Mouse (Mus musculus): ENCODE measurements at regions not wholly inside any gene's neighbourhood (a gene's known extent, or its start where the extent isn't known, plus 50 kb on each side); places are given as distances from the start of the nearest gene placed in this dataset.

GRCm38 (mm10) chr13:111179186-111179585 is 75.6 kb upstream of the Actbl2 start:
- no peak for TF ChIP-seq CTCF (IDR thresholded peaks at IDR 0.05 in 2 of 3, conservative IDR thresholded peaks at IDR 0.05 in 1 of 3; ENCODE audit: control insufficient read depth in 1 of 3, insufficient read depth in 1 of 3, low read depth in 2 of 3, low read length in 3 of 3, poor library complexity in 1 of 3, severe bottlenecking in 1 of 3)
- no peak for TF ChIP-seq TBP (IDR thresholded peaks at IDR 0.05; ENCODE audit: low read depth, low read length)
- no peak for TF ChIP-seq USF1 (IDR thresholded peaks at IDR 0.05; ENCODE audit: low read depth, low read length)
- no peak for TF ChIP-seq CHD1 (IDR thresholded peaks at IDR 0.05; ENCODE audit: low read depth, low read length)
- no peak for TF ChIP-seq HCFC1 (IDR thresholded peaks at IDR 0.05; ENCODE audit: low read depth, low read length)
- no peak for TF ChIP-seq ZC3H11A (IDR thresholded peaks at IDR 0.05; ENCODE audit: low read depth, low read length)
- TF ChIP-seq ETS1 (IDR thresholded peaks at IDR 0.05; ENCODE audit: low read depth, low read length), result no peak
- no peak for TF ChIP-seq NELFE (IDR thresholded peaks at IDR 0.05; ENCODE audit: low read depth, low read length)
- no peak for TF ChIP-seq POLR2AphosphoS5 (IDR thresholded peaks at IDR 0.05; ENCODE audit: borderline replicate concordance, low read depth, low read length)
- no peak for TF ChIP-seq EP300 (IDR thresholded peaks at IDR 0.05; ENCODE audit: low read depth in 1 of 2, low read length in 2 of 2)
- no peak for TF ChIP-seq POLR2A (IDR thresholded peaks at IDR 0.05; ENCODE audit: control insufficient read depth in 1 of 2, insufficient read depth in 1 of 2, low read depth in 1 of 2, low read length in 2 of 2, poor library complexity in 1 of 2)
- TF ChIP-seq POLR2AphosphoS2 (IDR thresholded peaks at IDR 0.05; ENCODE audit: low read length), result no peak
- TF ChIP-seq ZMIZ1 (IDR thresholded peaks at IDR 0.05; ENCODE audit: low read depth, low read length), result no peak
- TF ChIP-seq MXI1 (IDR thresholded peaks at IDR 0.05; ENCODE audit: low read depth, low read length), result no peak
